Mouse (Mus musculus) testis, adult 2 months (tissue): ENCODE measurements around the gene Lgmn.

Experiments
- CTCF ChIP-seq: fragments of 200-500 bp; IDR thresholded peaks from 2 replicates; pipeline ENCODE4 v1.5.1; 2012; ENCODE audit warnings: low read depth, mild to moderate bottlenecking, inconsistent platforms, low read length, moderate library complexity; ENCODE audit not compliant: control insufficient read depth, insufficient read depth, insufficient replicate concordance
- POLR2A ChIP-seq: fragments of 200-500 bp; IDR thresholded peaks from 2 replicates; pipeline ENCODE4 v1.6.1; 2012; ENCODE audit warnings: low read depth, mild to moderate bottlenecking, inconsistent platforms, low read length, moderate library complexity; ENCODE audit not compliant: control insufficient read depth

DNA sequence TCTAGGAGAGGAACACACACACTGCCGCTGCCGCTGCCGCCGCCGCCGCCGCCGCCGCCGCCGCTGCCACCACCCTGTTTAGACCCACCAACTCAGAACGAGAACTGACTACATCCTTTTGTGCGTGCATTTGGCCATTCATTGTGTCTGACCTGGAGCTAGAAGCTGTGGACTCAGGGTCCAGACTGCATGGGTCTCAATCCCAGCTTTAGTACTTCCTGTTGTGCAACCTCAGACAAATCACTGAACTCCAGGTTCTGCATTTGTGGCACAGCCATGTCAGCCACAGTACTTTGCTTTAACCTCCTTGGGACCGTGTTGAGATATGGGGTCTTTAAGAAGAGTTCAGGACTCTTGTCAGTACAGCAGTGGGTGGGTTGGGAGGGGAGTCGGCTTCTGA is 3.0 kb upstream of the Lgmn start:
- TF ChIP-seq CTCF (no peak), POLR2A (no peak)
